Mouse (Mus musculus): ENCODE data around the gene Haus4.

DNA sequence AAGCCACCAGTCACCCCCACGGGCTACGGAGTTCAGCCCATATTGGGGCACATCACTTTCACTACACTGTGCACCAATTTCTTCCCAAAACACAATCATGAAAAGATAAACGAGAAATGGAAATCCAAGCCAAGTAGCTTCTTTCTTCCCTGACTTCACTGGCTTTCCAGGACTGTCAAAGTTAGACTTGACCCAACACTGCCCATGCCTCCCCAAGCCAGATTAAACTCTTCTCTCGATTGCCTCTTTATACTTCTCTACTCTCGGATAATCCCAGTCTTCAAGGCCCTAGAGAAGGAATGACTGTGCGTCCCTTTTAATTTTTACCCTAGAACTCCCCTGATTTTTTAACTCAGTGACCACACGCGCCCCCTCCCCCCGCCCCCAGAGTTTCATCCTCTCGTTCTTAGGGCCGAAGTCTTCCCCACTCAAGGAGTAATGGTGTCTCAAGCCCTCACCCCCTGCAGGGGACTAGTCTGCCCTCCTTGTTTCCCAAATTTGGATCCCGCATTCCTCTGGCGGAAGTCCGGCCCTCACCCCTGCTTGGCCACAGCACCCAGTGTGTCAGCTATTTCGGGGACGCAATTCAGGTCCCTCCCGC is 37.6 kb downstream of the Haus4 start:
- TF ChIP-seq CTCF (IDR thresholded peaks at IDR 0.05; ENCODE audit: low read depth, low read length) (no peak), EP300 (IDR thresholded peaks at IDR 0.05; ENCODE audit: insufficient read depth, low read depth, low read length) (no peak), POLR2A (IDR thresholded peaks at IDR 0.05; ENCODE audit: insufficient read depth, low read length) (no peak)

Data from ES-Bruce4 (cell line).